Mouse (Mus musculus) neutrophil, adult 5-6 weeks (primary cell): Measurements from ENCODE around the gene Gli3. TPM values are rescaled to one million over a fixed set of nuclear protein-coding genes. Genes with fewer than 3 reads are reported as not detected.

Experiments used
- ATAC-seq: fragments of 151-379, 151-347 bp; 2 replicates; pipeline ENCODE4 v1.8.0; 2017; ENCODE audit warnings: mild to moderate bottlenecking, moderate TSS enrichment; ENCODE audit not compliant: insufficient number of reproducible peaks, poor library complexity, low FRiP score, severe bottlenecking; ENCODE audit errors: extremely low read depth
- total RNA-seq: library from RNA; stranded (forward); fragments of 200-1000 nt; gene quantifications from 2 replicates; pipeline ENCODE4 v1.2.3, GENCODE M21; 2017

Gli3 gene
- total RNA-seq, 1 experiment from 2014 or later = not detected

GRCm38 (mm10) chr13:15762291-15762690 lies 299.3 kb downstream of the Gli3 start:
- no peak for ATAC-seq

GRCm38 (mm10) chr13:15762901-15763417 lies 299.9 kb downstream of the Gli3 start:
- no peak for ATAC-seq

- no peak for ATAC-seq
Observed at GRCm38 (mm10) chr13:15777624-15778023, 314.6 kb downstream of the Gli3 start.
